Comparison of ENCODE assay signal across 8 mouse cellular contexts in the genomic region with DNA sequence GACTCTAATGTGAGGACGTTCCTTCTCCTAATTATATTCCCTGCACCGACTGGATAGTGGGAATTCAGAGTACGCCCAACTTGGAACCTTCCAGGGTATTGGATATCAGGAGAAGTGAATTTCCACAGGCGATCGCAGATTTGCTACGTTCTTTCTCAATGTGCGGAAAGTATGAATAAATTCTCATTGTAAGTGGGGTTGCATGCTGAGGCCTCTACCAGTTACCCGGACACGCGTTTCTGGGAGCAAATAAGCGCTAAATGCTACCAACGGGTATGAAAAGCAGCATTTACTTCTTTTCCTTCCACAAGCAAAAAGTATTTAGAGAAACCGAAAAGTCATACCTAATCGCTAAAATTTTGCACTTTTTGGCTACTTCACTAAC. TPM values are rescaled to one million over a fixed set of nuclear protein-coding genes. Genes with fewer than 3 reads are reported as not detected.
DNase-seq lines count a peak whose midpoint lies in the region; ATAC-seq and TF ChIP-seq lines count a peak whose summit lies in the region.

No protein-coding gene starts in this region.

- H3K4me3 ChIP-seq in liver, adult 2 months (ENCODE audit: insufficient read depth, low read depth, low read length), result peak overlapping the region; percentile 78
- H3K4me3 ChIP-seq in embryonic facial prominence, embryonic 10.5 days, result peak overlapping the region; percentile 97
- peak overlapping the region; percentile 88 for H3K4me3 ChIP-seq in intestine, embryonic 14.5 days (ENCODE audit: low read depth, low read length)
- peak overlapping the region; percentile 97 for H3K4me3 ChIP-seq in neural tube, embryonic 13.5 days

- peak; percentile 41 for DNase-seq in liver, adult 2 months (ENCODE audit: extremely low read depth, low read depth, low spot score)
- DNase-seq in liver, result no peak
- DNase-seq in embryonic facial prominence, embryonic 10.5 days (ENCODE audit: low spot score), result no peak
- DNase-seq in intestine, embryonic 14.5 days (ENCODE audit: low spot score), result no peak
- DNase-seq in cerebellum, postnatal 4 days (ENCODE audit: low spot score in 2 of 2), result no peak
- DNase-seq in gastrocnemius, postnatal 36 days, result no peak

- intact Hi-C loops in gastrocnemius, postnatal 36 days (cut with DNase I), result no loop called here

- WGBS in liver, adult 2 months, result under 1% methylated on average over 14 of the region's 14 CpGs
- WGBS in embryonic facial prominence, embryonic 10.5 days, result under 1% methylated on average over 14 of the region's 14 CpGs
- under 1% methylated on average over 14 of the region's 14 CpGs for whole genome bisulfite sequencing in intestine, embryonic 14.5 days
- WGBS in neural tube, embryonic 13.5 days, result under 1% methylated on average over 14 of the region's 14 CpGs

- TF ChIP-seq CTCF in liver, adult 2 months (IDR thresholded peaks at IDR 0.05; ENCODE audit: low read depth, low read length), result no peak

- H3K9ac ChIP-seq in liver, adult 2 months (ENCODE audit: low read depth, low read length), result peak overlapping the region; percentile 76
- H3K9ac ChIP-seq in intestine, embryonic 14.5 days (ENCODE audit: low read length), result peak overlapping the region; percentile 92
- H3K9ac ChIP-seq in neural tube, embryonic 13.5 days, result peak overlapping the region; percentile 99

- peaks cover 5% of the 10 kb centered on the region; the same call in 1 of the 2 replicates for H3K4me1 ChIP-seq in liver, adult 2 months (ENCODE audit: control insufficient read depth, insufficient read depth, low read length)
- peaks cover 48% of the 10 kb centered on the region for H3K4me1 ChIP-seq in embryonic facial prominence, embryonic 10.5 days
- peaks cover 11% of the 10 kb centered on the region; the same call in 1 of the 2 replicates for H3K4me1 ChIP-seq in intestine, embryonic 14.5 days (replicated peaks; ENCODE audit: control insufficient read depth, insufficient read depth, low read length)
- peaks cover 56% of the 10 kb centered on the region for H3K4me1 ChIP-seq in neural tube, embryonic 13.5 days (replicated peaks)

- H3K36me3 ChIP-seq in liver, adult 2 months (ENCODE audit: control insufficient read depth, insufficient read depth, low read length), result no peaks in the 10 kb centered on the region
- no peaks in the 10 kb centered on the region for H3K36me3 ChIP-seq in embryonic facial prominence, embryonic 10.5 days (replicated peaks)
- H3K36me3 ChIP-seq in intestine, embryonic 14.5 days (ENCODE audit: control insufficient read depth, insufficient read depth, low read length), result no peaks in the 10 kb centered on the region
- H3K36me3 ChIP-seq in neural tube, embryonic 13.5 days, result no peaks in the 10 kb centered on the region

- TF ChIP-seq POLR2A in liver, adult 2 months (IDR thresholded peaks at IDR 0.05; ENCODE audit: extremely low read depth, insufficient read depth, low read length), result no peak

- no peaks in the 10 kb centered on the region for H3K27me3 ChIP-seq in liver, adult 2 months (ENCODE audit: control insufficient read depth, insufficient read depth, low read length)
- H3K27me3 ChIP-seq in embryonic facial prominence, embryonic 10.5 days (replicated peaks; ENCODE audit: low read depth, poor library complexity, severe bottlenecking), result no peaks in the 10 kb centered on the region
- no peaks in the 10 kb centered on the region for H3K27me3 ChIP-seq in intestine, embryonic 14.5 days (replicated peaks; ENCODE audit: control insufficient read depth, insufficient read depth, low read length)
- no peaks in the 10 kb centered on the region for H3K27me3 ChIP-seq in neural tube, embryonic 13.5 days

- H3K79me2 ChIP-seq in liver, adult 2 months (ENCODE audit: control insufficient read depth, insufficient read depth, low read length), result peaks cover 32% of the 10 kb centered on the region; the same call in 1 of the 2 replicates

- H3K4me2 ChIP-seq in intestine, embryonic 14.5 days (ENCODE audit: low read length), result peak overlapping the region; percentile 97
- peak overlapping the region; percentile 80 for H3K4me2 ChIP-seq in neural tube, embryonic 13.5 days

- no peak for ATAC-seq in intestine, embryonic 14.5 days (replicated peaks; ENCODE audit: low FRiP score, low TSS enrichment, low read depth)
- no peak for ATAC-seq in neural tube, embryonic 13.5 days (ENCODE audit: low read depth)
- ATAC-seq in monocyte, adult 5-6 weeks (replicated peaks; ENCODE audit: insufficient number of reproducible peaks, low FRiP score, low TSS enrichment, poor library complexity, severe bottlenecking), result no peak

- H3K27ac ChIP-seq in liver, adult 2 months (replicated peaks; ENCODE audit: insufficient read depth, low read depth, low read length), result peak overlapping the region; percentile 80
- peak overlapping the region; percentile 96 for H3K27ac ChIP-seq in embryonic facial prominence, embryonic 10.5 days (replicated peaks)
- peak overlapping the region; percentile 96 for H3K27ac ChIP-seq in intestine, embryonic 14.5 days (ENCODE audit: low read depth)
- H3K27ac ChIP-seq in neural tube, embryonic 13.5 days (replicated peaks), result peak overlapping the region; percentile 98

- H3K9me3 ChIP-seq in embryonic facial prominence, embryonic 10.5 days, result no peaks in the 10 kb centered on the region
- H3K9me3 ChIP-seq in intestine, embryonic 14.5 days (ENCODE audit: control insufficient read depth, low read length), result no peaks in the 10 kb centered on the region
- no peaks in the 10 kb centered on the region for H3K9me3 ChIP-seq in neural tube, embryonic 13.5 days

RNA-seq across cellular contexts. Expression of gene Spen, which starts 1.2 kb away (rescaled TPM):
- 8.1 and 9.1 TPM in 2 replicates for total RNA-seq in liver, adult 2 months (2014; rRNA removed)
- polyA plus RNA-seq in liver, adult 2 months (2012; rRNA removed), result 5.9 and 7.5 TPM in 2 replicates
- 9.6 and 12.1 TPM in 2 replicates for polyA plus RNA-seq in embryonic facial prominence, embryonic 10.5 days (2016; fragmentation: Nextera tagmentation; extraction: Ambion mirVana)
- polyA plus RNA-seq in intestine, embryonic 14.5 days (2014; fragmentation: Nextera tagmentation; extraction: Ambion mirVana), result 12.8 and 14.9 TPM in 2 replicates
- 13.8 and 19.5 TPM in 2 replicates for polyA plus RNA-seq in neural tube, embryonic 13.5 days (2015; fragmentation: Nextera tagmentation; extraction: Ambion mirVana)
- total RNA-seq in monocyte, adult 5-6 weeks (2017), result 39.8 to 81.5 TPM (median 48.1 TPM) in 3 replicates
- 10 to 100 TPM; 17.1 to 21.8 TPM for total RNA-seq in gastrocnemius, postnatal 36 days (2021)
